Mouse (Mus musculus) embryonic stem cell, embryonic (primary cell): ENCODE data around the gene Rnpep.
"Not testable (repeated sequence)": the region's sequence is repeated elsewhere in the genome, so short reads cannot be mapped to it uniquely, and the experiment has no call there.

Experiments used
- CTCF ChIA-PET, 4 experiments: fragments of 300-600 bp in 2 of 4; fragments of 350-600 bp in 2 of 4; sonication (Branson Sonifier 250); formaldehyde crosslinking; loops; one replicate each; lab custom pipeline; 2022; ENCODE audit warnings: inconsistent platforms in 2 of 4; lab: Charles Lee
- POLR2A ChIA-PET, 4 experiments: fragments of 300-600 bp in 2 of 4; fragments of 350-600 bp in 2 of 4; sonication (Branson Sonifier 250); formaldehyde crosslinking; loops; one replicate each; lab custom pipeline; 2022; ENCODE audit warnings: antibody characterized with exemption in 4 of 4, inconsistent platforms in 1 of 4; lab: Charles Lee

The Rnpep gene

DNA sequence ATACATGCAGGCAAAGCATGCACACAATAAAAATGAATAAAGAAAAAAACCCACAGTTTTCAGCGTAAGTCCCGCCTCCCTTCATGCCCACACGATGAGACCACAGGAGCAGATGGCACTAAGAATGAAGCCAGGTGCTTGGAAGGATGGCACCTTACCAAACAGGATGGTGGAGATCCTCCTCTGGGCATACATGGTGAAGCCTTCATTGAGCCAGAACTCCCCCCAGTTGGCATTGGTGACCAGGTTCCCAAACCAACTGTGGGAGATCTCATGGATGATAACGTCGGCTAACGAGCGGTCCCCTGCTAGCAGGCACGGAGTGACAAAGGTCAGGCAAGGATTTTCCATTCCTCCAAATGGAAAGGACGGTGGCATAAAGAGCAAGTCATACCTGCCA, 12.5 kb downstream of the Rnpep start:
- ChIA-PET CTCF (interaction anchor here in 1 of 4 experiments (1.4 kb wide), 1 partner anchor 161 kb away, joined by 5 read pairs; no protein-coding TSS in a partner anchor), POLR2A (interaction anchor here in 3 of 4 experiments (0.9 to 2.5 kb wide), 5 partner anchors 9 to 94 kb away, joined by 3 to 11 read pairs (median 3); no protein-coding TSS in a partner anchor)

DNA sequence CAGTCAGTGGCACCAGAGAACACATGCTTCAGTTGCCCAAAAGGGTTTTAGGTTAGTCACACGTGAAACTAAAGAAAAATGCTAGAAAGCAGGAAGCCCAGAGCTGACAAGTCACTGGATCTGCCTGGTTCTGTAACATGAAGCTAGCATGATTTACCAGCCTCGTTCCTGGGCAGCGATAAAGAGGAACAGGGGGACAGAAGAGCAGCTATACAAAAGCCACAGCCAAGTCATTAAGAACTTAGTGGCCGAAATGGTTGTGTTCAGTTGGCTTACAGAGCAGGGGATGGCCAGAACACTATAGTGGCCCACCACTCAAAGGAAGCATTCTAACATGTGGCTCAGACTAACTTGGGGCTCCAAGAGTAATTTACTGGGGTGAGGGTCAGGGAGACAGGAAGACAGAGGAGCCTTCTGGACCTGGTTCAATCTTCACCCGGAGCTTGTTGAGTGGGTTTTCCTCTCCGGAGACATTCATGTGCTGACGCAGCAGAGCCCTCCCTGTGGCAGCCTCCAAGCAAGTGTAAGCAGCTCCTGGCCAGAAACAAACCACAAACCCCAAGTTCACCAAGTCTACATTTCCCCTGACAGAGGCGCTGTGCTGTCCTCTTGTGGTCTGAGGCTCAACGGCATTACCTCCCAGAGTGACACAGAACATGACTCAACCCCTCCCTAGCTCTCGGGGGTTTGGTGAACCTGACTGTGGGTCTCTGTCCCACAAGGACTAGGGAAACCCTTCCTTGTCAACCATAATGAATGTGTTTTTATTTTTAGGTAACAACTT, 16.0 kb downstream of the Rnpep start:
- ChIA-PET CTCF (interaction anchor here in 3 of 4 experiments (0.6 to 1.8 kb wide), 8 partner anchors 11 to 113 kb away, joined by 3 to 16 read pairs (median 6); no protein-coding TSS in a partner anchor), POLR2A (interaction anchor here (0.7 to 2.1 kb wide), 11 partner anchors 8 to 105 kb away, joined by 3 to 10 read pairs (median 3); partner anchors contain the start of genes Elf3 (in 1 of the 4) and Rnpep (in 1 of the 4))

DNA sequence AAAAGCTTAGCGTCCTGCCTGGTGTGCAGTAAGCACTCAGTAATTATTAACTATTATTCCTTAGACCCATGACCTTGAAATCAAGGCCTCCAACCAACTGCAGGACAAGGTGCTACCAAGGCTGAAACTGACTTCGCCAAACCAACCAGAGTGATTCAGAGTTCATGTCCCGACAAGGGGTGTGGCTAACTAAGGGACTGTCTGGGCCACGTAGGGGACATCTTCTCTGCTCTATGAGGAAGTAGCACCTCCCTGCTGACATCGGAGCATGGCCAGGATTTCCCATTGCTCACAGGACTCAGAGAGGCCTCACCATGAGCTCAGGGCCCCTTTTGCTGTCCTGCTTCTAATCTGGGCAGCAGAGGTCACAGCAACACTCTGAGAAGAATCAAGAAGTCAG, 18.1 kb downstream of the Rnpep start:
- POLR2A ChIA-PET, result no interaction called here
- CTCF ChIA-PET, result interaction anchor here in 1 of 4 experiments (0.9 kb wide), 1 partner anchor 94 kb away, joined by 4 read pairs; no protein-coding TSS in a partner anchor

DNA sequence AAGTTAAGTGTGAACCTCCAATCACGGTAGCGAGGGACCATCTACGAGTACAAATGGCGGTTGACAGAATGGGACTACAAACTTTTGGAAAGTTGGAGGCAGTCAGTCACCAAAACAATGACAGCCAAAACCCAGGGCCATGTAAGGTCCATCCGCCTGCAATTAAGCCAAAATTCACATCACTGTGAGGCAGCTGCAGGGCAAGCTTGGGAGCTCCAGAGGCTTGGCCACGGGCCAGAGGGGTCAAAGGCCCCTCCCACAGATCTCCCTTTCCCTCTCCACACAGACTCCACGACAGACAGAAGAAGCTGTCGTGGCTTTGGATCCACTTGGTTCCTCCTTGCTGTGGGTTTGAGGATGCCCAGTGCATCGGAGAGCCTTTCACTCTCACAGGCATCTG, 20.6 kb downstream of the Rnpep start:
- ChIA-PET POLR2A (interaction anchor here in 2 of 4 experiments (0.6 to 17.2 kb wide), 10 partner anchors 8 to 405 kb away, joined by 3 to 299 read pairs (median 8); no protein-coding TSS in a partner anchor), CTCF (interaction anchor here in 3 of 4 experiments (0.8 to 8.1 kb wide), 6 partner anchors 58 to 115 kb away, joined by 3 to 103 read pairs (median 7); no protein-coding TSS in a partner anchor)

DNA sequence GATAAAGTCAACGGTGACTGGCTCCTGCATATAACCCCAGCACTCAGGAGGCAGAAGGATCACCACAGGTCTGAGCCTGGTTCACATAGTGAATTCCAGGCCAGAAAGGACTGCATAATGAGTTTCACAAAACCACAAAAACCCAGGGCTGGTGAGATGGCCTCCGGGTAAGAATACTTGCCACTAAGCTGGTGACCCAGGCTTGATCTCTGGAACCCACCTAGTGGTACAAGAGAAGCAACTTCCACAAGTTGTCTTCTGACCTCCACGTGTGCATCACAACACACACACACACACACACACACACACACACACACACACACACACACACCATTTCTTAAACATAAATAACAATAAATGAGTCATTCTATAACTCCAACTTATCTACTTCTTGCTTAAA, 21.6 kb downstream of the Rnpep start:
- CTCF ChIA-PET, result interaction anchor here (0.6 to 8.1 kb wide), 43 partner anchors 8 to 932 kb away, joined by 3 to 103 read pairs (median 4); partner anchors contain the start of genes Gpr37l1 (in 1 of the 4), Lmod1 (in 1 of the 4), Ptpn7 (in 1 of the 4) and Rnpep (in 1 of the 4)
- POLR2A ChIA-PET, result interaction anchor here (0.6 to 17.2 kb wide), 28 partner anchors 8 to 757 kb away, joined by 3 to 299 read pairs (median 4); partner anchors contain the start of genes Rnpep (in 1 of the 4), Timm17a (in 1 of the 4) and Ube2t (in 1 of the 4)

DNA sequence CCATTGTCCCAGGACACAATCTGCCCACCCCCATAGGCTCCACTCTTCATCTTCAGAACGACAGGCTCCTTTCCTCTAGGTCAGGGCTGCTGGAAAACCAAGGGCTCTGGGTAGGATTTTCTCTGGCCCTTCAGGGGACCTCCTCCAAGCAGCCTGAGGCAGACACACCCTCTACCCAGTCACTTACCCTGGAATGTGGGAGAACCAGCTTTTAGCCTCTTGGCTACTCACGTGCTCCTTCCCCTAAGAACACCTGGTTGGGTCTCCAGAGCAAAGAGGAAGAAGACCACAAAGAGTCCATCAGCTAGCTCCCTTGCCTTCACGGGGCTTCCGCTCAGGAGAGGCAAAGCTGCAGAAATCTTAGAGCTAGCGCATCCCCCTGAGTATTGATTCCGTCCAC, 23.0 kb downstream of the Rnpep start:
- ChIA-PET POLR2A (interaction anchor here (0.5 to 17.2 kb wide), 37 partner anchors 10 to 161 kb away, joined by 3 to 299 read pairs (median 5); partner anchors contain the start of genes Rnpep (in 1 of the 4) and Timm17a (in 1 of the 4)), CTCF (interaction anchor here (0.5 to 8.1 kb wide), 27 partner anchors 10 to 294 kb away, joined by 3 to 103 read pairs (median 5); partner anchors contain the start of genes Gpr37l1 (in 1 of the 4) and Ptpn7 (in 1 of the 4))

DNA sequence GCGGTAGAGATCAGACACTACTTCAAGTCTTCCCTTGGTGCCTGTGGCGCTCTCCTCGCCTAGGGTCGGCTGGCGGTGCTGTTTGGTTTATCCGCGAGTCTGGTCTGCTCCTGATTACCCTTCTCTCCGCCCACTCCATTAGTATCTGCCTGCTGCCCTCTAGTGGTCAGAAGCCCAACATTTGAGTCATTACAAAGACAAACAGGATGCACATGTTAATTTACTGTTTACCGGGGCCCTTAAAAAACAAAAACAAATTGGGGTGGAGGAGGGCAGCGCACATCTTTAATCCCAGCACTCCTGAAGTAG, 24.8 kb downstream of the Rnpep start:
- ChIA-PET POLR2A (interaction anchor here in 3 of 4 experiments (0.7 to 17.2 kb wide), 34 partner anchors 9 to 150 kb away, joined by 3 to 299 read pairs (median 6); partner anchors contain the start of genes Gpr37l1 (in 1 of the 3), Rnpep (in 1 of the 3) and Timm17a (in 1 of the 3)), CTCF (interaction anchor here (0.6 to 8.1 kb wide), 10 partner anchors 60 to 392 kb away, joined by 3 to 103 read pairs (median 9); partner anchors contain the start of gene Arl8a (in 1 of the 4))

DNA sequence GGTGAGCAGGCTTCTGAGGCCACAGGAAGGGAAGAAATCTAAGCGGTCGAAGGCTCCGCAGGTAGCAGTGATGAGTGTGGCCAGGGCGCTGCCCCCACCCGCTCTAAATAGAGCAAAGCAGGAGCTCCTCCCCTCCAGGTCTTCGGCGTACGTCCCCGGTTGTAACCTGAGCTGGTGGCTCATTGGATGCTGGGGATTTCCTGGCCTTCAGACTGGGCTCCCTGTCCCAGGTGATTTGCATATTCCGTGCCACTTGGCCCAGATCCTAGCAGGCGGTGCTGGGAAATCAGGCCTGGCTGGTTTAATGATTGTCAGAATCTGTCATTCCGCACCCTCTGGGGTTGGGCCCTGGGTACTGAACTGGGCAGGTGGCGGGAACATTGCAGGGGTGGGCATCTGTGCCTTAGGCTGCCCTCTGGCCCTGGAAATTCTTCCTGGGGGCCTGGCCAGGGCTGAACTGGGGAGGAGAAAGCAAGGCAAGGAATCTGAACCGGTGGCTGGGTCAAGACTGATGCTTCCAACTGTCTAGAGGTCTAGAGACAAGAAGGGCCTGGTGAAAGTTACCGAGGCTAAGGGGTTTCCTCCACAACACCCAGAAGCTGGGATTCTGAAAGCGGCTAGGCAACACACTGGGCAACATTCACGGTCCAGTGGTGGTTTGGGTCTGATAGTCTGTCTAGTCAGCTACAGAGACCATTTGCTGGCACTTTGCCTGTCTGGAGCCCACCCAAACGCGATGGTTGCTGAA, 25.3 kb downstream of the Rnpep start, which contains the start of gene Elf3:
Gene Elf3 (minus strand): TSS at position 189 of the 748 bp plus-strand sequence.
- POLR2A ChIA-PET, result interaction anchor here in 3 of 4 experiments (0.6 to 17.2 kb wide), 100 partner anchors 9 to 512 kb away, joined by 3 to 299 read pairs (median 5); partner anchors contain the start of genes Arl8a (in 2 of the 3), Lmod1 (in 2 of the 3), Rnpep (in 2 of the 3) and Gpr37l1 (in 1 of the 3)
- CTCF ChIA-PET, result interaction anchor here (0.6 to 8.1 kb wide), 24 partner anchors 10 to 810 kb away, joined by 3 to 103 read pairs (median 4); partner anchors contain the start of gene Arl8a (in 1 of the 4)

DNA sequence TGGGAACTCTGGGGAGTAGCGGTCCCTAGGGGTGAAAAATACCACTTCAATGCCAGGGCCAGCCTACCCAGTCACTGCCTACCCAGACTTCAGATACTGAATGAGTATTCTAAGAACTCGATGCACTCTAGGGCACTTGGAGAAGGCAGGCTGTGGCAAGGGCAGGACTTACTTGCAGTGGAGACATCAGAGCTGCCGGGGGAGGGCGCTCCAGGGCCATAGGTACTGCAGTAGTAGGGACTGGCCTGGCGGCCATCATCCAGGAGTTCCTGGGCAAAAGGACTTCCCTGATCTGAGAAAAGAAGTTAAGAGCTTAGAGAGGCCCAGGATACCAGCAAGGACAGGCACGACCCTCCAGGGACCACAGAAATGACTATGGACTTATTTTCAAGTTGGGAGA, 27.6 kb downstream of the Rnpep start:
- CTCF ChIA-PET, result interaction anchor here (0.6 to 8.1 kb wide), 20 partner anchors 8 to 151 kb away, joined by 3 to 98 read pairs (median 4); no protein-coding TSS in a partner anchor
- POLR2A ChIA-PET, result interaction anchor here in 3 of 4 experiments (0.5 to 17.2 kb wide), 38 partner anchors 6 to 473 kb away, joined by 3 to 299 read pairs (median 5); partner anchors contain the start of genes Timm17a (in 2 of the 3), Arl8a (in 1 of the 3), Gpr37l1 (in 1 of the 3) and Rnpep (in 1 of the 3)

DNA sequence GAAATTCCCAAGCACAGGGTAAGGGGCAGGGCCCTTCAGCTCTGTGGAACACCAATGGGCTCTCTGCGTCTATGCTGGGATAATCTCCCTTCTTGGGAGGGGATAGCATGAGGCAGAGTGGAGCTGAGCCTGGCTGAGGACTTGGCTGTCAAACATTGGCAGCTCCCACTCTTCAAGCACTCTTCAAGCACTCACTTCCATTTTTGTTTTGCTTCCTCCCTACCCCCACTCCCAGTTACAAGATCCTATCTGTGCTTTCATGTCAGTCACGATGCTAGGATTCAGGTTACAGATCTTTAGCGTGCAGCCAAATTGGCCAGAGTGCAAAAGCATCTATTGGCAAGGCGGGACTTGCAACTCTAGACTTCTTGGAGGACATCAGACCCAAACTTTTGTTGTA, 31.0 kb downstream of the Rnpep start:
- ChIA-PET POLR2A (interaction anchor here (0.6 to 17.2 kb wide), 18 partner anchors 30 to 1174 kb away, joined by 3 to 299 read pairs (median 4); partner anchors contain the start of gene Btg2 (in 1 of the 4)), CTCF (interaction anchor here in 2 of 4 experiments (0.6 to 2.1 kb wide), 2 partner anchors 80 to 81 kb away, joined by 7 to 13 read pairs; no protein-coding TSS in a partner anchor)

DNA sequence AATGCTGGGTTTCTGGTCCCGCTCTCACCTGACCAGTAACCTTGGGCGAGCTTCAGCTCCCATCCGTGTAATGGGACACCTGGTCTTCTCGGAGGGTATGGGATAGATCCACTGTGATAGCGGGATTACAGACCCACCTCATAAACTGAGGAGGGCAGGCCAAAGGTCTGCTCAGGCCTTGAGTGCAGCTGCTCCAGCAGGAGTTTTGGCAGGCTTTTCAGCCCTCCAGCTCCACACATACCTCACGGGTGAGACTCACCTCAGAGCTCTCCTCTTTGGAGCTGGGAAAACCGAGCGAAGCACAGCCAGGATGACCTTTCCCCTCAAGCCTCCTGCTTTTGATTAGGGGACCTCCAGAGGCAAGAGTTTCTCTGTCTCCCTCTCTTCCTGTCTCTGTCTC, 32.5 kb downstream of the Rnpep start:
- POLR2A ChIA-PET, result interaction anchor here (0.6 to 17.2 kb wide), 39 partner anchors 7 to 716 kb away, joined by 3 to 299 read pairs (median 5); partner anchors contain the start of genes Arl8a (in 2 of the 4), Elf3 (in 2 of the 4) and Lmod1 (in 1 of the 4)
- CTCF ChIA-PET, result interaction anchor here (0.5 to 4.8 kb wide), 8 partner anchors 10 to 1558 kb away, joined by 3 to 23 read pairs (median 4); no protein-coding TSS in a partner anchor

DNA sequence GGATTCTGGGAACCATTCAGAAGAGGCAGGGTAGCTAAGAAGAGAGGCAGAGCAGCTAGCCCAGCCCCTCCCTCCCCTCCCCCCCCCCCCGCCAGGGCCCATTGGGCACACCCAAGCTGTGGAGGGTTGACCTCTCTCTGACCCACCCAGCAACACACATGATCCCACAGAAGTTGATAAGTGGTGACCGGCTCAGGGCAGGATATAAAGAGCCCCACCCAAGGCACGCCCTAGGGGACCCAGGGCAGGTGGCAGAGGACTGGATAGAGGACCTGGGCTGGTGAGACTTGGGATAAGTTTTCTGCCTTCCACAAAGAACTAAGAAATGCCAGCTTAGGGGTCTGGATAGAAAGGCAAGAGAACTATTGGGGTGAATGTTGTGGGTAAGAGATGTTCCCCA, 33.2 kb downstream of the Rnpep start:
- ChIA-PET POLR2A (interaction anchor here (0.6 to 17.2 kb wide), 41 partner anchors 8 to 716 kb away, joined by 3 to 299 read pairs (median 6); partner anchors contain the start of genes Arl8a (in 2 of the 4) and Elf3 (in 2 of the 4)), CTCF (interaction anchor here in 3 of 4 experiments (0.6 to 4.8 kb wide), 7 partner anchors 11 to 884 kb away, joined by 3 to 23 read pairs (median 4); no protein-coding TSS in a partner anchor)

DNA sequence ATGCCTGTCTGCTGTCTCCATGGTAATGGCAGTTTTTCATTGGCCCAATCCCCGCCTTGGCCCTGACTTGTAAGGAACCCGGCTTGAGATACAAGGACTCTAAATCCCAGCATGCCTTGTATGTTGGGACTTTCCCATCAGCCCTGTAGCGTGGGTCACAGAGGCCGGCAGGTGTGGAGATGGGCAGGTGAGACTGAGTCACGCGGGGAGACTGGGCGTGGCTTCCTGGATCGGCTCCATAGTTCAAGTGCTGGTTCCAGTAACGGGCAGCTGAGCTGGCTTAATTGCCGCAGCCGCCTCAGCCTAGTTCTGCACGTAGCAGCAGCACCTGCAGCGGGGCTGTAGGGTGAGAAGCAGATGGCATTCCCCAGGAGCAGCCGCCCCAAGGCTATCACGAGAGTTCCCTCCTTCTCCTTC, 35.4 kb downstream of the Rnpep start:
- ChIA-PET CTCF (interaction anchor here in 3 of 4 experiments (0.6 to 4.8 kb wide), 10 partner anchors 8 to 138 kb away, joined by 3 to 23 read pairs (median 4); partner anchors contain the start of gene Elf3 (in 2 of the 3)), POLR2A (interaction anchor here (0.6 to 17.2 kb wide), 72 partner anchors 9 to 1115 kb away, joined by 3 to 299 read pairs (median 5); partner anchors contain the start of genes Elf3 (in 3 of the 4), Ube2t (in 2 of the 4), Arl8a (in 1 of the 4) and Gpr37l1 (in 1 of the 4))

DNA sequence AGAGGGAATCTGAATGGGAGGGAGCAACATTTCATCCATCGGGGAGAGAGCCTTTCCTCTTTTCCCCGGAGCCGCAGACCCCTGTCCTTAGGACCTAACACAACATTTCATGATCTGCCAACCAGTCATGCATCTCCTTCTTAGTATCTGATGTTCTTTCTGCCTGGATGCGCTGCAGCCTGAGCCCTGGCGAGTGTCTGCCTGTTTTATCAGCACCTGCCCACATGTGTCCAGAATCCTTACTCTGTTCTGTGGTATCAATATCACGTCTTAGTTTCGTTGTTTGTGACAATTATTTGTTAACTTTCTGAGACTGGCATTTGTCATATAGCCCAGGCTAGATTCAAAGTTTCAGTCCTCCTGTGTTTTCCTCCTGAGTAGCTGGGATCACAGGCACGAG, 39.9 kb downstream of the Rnpep start:
- POLR2A ChIA-PET, result interaction anchor here in 2 of 4 experiments (0.6 to 1.2 kb wide), 3 partner anchors 14 to 45 kb away, joined by 3 to 4 read pairs (median 3); partner anchors contain the start of gene Elf3 (in 1 of the 2)
- CTCF ChIA-PET, result no interaction called here

DNA sequence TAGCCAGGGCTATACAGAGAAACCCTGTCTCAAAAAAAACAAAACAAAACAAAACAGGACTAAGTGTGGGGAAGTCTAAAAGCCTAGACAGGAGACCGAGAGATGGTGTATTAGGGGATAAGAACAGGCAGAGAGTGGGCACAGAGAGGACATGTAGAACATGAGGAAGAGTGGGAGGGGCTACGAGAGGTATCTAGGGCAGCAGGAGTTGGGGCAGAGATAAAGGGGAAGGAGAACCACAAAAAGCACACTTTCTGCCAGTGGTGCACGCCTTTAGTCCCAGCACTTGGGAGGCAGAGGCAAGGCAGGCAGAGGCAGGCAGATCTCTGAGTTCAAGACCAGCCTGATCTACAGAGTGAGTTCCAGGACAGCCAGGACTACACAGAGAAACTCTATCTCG, 43.7 kb downstream of the Rnpep start:
- CTCF ChIA-PET, result not testable (repeated sequence)
- POLR2A ChIA-PET, result interaction anchor here in 3 of 4 experiments (1.2 to 4.0 kb wide), 6 partner anchors 8 to 68 kb away, joined by 3 to 20 read pairs (median 6); partner anchors contain the start of gene Elf3 (in 1 of the 3)
